Mouse (Mus musculus) urinary bladder, adult 18-20 months (tissue): Measurements from ENCODE around the gene Gm48552.
A peak's percentile ranks its signal among the peaks of the same experiment; 100 is the strongest.

Source experiments
- DNase-seq, 2 experiments: peaks; one replicate each; pipeline ENCODE4 v3.0.0; 2022; ENCODE audit warnings: low spot score in 2 of 2, mixed read lengths in 2 of 2

The Gm48552 gene

DNA sequence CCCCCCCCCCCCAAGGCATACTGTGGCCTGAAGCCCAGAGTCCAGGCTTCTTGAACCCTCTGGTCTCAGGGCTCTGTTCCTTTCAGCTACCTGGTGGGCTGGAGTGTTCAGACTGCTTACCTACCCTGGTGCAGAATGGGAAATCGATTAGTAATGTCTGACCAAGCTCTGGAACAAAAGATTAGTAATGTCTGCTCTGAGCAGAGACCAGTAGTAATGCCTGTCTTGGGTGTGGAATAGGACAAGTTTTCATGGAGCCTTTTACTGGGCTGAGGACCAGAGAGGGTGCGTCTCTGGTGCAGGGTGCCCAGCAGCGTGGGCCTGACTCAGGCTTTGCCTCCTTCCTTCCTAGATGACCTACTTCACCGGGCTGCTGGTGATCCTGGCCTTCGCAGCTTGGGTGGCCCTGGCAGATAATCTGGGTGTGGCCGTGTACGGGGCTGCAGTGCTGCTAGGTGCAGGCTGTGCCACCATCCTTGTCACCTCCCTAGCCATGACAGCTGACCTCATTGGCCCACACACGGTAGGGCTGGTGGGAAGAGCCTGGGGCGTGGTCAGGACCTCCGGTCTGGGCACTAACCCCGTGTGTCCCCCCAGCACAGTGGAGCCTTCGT lies 26.4 kb upstream of the Gm48552 start:
- no peak for DNase-seq

DNA sequence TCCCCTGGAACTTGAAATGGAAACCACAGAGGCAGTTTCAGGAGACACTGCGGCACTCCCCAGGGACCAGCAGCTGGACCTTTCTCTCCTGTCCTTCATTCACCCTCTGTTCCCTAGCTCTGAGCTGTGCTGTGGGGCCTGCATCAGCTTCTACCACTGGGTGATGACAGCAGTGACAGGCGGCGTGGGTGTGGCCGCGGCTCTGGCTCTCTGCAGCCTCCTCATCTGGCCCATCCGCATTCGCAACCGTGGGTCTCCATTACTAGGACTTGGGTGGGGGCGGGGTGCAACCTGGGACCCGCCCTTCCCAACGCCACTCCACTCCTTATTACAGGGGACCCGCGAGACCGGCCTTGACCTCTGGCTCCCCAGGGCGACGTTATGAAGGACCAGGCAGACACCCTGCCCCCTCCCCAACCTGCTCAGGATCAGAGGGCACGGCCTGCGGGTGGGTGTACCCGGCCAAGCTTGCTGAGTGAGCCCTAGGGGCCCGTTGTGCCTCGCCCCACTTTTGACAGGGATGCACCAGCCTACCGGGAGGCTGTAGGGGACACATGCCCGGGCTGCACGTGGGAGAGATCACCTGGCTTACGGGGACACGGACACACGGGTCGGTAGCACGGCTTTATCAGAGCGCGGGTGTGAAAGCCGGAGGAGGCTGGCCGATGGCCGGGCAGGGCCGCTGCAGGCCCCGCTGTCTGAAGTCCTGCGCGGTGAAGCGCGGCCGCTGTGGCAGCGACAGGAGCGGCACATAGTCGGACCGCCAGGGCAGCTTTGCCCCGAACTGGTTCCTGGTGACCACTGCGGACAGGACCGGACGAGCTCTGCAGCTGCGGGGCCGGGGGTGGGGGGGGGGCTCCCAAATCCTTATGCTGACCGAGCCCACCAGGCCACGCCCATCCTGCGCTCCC lies 25.1 kb upstream of the Gm48552 start:
- no peak for DNase-seq

DNA sequence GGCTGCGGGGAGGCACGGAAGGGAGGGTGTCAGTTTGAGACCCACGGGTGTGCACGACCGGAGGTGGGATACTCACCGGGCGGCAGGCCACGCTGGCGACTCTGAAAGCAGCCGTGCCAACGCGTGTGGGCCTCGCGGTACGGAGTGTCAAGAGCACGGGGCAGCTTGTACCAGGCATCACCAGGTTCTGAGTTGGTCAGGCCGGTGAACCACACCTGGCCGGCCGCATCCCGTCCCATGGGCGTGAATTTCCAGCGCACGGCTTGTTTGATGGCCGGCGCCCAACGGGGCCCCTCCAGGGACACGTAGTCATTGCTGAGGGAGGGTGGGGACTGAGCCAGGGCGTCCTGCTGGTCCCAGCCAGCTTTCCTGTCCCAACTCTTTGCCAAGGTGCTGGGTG lies 24.1 kb upstream of the Gm48552 start:
- no peak for DNase-seq

DNA sequence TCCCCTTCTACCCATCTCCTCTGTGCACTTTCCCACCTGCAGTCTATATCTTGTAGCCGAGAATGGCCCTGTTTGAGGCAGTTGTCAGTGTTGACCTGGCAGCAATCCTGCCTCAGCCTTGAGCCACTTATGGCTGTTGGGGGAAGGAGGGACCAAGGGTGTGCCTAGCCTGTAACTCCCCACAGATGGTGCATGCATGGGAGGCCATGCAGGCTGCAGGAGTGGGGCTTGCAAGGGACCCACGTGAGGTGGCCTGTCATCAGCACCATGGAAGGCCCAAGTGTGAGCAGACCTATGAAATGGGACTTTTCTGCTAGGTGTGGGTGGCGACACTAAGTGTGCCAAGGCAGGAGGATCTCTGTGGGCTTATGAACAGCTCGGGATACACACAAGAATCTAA lies 23.7 kb upstream of the Gm48552 start:
- DNase-seq: no peak

DNA sequence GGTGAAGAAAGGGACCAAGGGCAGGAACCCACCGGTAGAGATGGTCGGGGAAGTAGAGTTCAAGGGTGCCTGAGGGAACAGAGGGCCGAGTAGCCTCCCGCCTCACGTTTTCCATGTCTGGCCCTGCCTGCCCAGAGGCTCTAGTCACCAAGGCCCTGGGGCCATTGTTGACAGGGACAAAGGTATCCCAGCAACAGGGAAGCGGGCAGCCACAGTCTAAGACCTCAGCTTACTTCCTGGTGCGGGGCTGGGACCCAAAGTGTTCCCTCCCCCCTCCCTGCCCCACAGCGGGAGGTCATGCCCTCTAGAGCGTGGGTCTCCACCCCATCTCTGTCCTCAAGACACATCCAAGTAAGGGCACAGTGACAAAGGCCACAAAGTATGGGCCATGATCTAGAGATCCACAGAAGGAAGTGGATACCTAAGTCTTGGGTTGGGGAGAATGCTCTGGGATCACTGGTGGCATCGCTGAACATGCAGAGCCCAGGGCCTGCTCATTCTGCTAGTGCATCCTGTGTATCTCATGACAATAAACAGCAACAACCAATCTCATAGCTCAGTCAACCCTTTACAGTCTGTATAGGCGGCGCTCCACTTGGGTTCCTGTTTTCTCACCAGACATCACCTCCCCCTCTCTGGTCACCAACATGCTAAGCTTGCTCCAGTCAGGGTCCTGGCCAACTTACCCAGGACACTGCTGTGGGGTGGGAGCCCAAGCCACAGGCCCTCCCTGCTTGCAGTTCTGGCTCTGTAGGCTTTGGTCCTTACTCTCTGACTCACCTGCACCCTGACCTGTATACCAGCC lies 22.9 kb upstream of the Gm48552 start, which contains the start of gene 4930404N11Rik:
4930404N11Rik (minus strand) TSS at position 145 of the 805 bp plus-strand sequence.
- no peak for DNase-seq

DNA sequence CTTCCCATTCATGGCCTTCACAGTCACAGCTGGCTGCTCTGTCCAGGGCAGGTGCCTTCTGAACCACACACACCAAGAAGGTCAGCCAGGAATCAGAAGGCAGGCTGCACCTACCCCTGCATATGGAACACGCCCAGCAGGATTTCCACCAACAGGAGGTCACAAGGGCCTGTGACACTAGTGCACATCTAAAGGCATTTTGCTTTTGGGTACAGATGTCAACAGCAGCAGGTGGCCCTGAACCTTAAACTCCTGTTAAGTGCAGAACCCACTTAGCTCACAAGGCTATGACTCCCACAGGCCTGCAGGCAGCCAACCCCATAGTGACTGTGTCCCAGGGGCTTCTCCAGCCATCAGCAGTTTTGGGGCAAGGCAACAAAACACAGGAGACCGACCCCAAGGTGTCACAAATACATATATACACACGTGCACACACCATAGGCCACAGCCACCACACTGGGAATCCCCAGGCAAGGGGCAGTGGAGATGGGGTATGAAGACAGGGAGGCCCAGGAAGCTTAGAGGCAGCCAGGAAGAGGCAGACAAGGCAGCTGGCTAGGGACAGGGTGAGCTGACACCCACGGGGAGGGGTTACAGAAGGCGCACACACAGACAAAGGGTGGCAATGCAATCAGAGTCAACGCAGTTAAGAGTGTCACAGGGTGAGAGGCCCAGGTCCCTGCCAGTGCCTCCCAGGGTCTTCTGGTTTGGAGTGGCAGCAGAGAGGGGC lies 22.2 kb upstream of the Gm48552 start:
- DNase-seq: no peak

DNA sequence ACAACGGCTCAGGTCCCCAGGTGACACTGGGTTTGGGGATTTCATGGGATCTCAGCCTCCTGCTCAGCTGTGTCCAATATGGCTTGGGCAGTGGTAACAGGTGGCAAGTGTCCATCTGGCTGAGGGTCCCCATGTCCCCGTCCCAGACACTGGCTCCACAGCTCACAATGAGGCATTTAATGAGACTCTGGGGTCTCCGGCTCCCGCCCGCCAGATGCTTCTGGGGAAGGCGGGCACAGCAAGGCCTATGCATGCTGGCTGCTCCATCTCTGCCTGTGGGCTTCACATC lies 21.7 kb upstream of the Gm48552 start:
- DNase-seq: no peak

DNA sequence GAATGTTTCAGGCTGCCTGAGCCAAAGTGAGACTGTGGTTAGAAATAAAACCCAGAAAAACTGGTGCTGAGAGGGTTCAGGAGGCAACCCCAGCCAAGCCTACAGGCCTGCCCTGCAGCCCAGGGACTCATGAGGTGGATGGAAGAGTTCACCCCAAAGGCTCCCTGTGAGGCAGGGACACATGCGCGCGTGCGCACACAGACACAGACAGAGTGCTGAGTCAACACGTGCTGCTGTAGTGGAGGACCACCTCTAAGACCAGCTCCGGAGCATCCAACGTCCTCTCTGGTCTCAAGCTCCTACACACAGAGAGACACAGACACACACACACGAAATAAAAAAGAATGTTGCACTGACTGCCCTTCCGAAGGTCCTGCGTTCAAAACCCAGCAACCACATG lies 13.5 kb upstream of the Gm48552 start:
- no peak for DNase-seq

DNA sequence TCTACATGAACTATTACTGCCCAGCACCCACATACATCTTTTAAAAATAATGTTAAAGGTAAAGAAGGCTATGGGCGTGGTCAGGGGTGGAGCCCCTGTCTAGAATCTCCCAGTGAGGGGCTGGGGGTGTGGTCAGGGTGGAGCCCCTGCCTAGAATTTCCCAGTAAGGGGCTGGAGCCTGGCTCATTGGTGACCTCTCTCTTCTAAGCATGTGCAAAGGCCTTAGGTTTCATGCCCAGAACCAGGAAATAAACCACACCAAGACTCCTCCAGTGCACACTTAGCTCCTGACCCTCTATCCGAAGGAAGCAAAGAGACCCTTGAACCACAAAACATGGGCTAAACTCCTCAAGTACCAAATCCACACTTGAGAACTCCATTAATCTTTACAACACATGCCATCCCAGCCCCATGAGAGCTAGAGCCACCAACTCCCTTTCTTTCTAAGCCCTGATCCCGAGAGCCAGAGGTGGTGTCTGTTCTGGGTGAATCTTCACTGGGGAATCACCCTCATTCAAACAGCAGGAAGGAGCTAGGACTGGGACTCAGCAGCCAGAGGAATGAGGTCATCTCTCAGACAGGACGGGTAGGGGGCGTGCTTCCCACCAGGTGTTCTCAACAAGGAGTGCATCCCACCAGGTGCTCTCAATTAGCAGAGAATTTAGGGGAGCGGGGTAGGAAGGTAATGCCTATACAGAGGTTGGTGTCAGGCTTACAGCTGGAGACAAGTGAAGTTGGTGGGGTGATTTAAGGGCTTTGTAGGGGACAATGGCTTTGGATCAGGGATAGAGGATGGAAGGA lies 12.0 kb upstream of the Gm48552 start:
- no peak for DNase-seq

DNA sequence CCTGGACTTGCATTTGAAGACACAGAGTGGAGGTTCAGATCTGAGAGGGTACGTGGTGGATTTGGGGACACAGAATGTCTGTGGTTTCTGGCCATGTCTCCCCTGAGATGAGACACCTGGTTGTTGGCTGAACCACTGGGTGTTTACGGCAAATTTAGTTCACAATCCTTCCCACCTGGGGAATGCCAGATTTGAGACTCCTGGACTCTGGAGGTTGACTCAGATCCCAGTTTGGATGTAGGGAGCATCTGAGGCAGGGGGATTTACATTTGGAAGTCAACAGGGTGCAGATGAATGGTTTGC lies 11.5 kb upstream of the Gm48552 start:
- no peak for DNase-seq

DNA sequence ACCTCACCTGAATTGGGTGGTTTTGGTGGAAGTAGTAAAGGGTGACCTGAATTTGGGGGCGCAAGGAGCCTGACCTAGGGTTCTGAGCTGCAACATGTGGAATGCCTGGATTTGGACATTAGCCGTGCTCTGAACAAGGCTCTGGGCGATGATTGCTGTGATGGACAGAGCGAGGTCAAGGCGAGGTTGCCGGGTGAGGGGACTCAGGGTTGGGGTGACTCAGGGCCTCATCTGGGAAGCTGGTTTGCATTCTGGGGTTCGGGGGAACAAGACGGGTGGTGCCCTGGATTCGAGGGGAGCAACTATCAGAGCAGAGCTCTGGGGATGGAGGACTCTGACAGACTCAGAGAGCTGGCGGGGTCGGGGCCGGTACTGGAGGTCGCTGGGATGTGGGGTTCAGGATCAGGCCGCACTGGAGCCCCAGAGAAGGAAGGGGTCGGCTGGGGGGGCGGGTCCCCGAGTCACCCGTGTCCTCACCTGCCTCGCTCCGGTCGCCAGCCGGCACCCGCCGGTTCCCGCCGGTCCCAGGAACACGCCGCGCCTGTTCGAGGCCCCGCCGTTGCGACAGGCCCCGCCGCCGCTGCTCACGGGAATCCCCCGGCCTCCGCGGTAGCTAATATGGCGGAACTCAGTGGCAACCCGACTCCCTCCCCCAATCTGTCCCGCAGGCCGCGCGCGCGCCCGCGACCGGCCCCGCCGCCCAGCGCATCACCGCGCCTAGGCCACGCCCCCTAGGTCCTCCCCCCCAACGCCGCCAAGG lies 10.8 kb upstream of the Gm48552 start, which contains the start of gene Fzr1:
Fzr1 (minus strand) TSS at position 724 of the 760 bp plus-strand sequence.
- DNase-seq: no peak

DNA sequence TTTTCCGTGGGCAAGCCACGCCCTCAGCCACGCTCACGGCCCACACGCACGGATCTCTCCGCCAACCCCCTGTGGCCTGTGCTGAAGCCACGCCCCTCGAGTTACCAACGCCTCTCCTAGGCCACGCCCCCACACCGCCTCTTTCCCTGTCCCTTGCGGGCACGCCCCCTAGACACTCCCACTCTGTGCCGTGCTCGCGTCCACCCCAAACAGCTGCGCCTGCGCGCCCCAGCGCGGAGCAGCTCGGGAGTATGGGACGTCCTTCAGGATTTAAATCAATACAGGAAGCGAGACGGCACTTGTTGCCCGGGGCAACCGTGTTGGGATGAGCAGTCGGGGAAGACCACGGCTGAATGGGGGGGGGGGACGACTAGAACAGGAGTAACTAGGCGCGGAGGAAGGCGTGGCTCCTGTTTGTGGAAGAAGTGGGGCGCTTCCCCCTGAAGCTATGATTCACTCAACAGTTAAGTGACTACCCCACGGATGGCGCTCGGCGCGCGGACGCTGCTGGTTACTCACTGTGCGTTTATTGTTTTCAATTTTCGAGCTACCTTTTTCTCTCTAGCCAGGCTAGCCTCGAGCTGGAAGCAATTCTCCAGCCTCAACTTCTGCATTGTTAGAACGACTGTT lies 10.1 kb upstream of the Gm48552 start:
- DNase-seq: peak; percentile 100

DNA sequence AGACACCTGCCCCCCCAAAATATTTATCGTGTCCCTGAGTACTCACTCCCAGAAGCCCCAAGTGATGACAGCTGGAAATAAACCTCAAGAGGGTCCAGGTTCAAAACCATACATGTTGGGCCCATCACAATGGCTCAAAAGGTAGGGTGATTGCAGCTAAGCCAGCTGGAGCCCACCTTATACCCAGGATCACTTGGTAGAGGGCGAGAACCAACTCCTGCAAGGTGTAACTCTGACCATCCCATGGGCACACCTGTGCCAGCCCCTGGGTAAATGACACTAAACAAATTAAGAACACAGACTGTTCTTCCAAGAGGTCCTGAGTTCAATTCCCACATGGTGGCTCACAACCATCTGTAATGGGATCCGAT lies 9.6 kb upstream of the Gm48552 start:
- no peak for DNase-seq

DNA sequence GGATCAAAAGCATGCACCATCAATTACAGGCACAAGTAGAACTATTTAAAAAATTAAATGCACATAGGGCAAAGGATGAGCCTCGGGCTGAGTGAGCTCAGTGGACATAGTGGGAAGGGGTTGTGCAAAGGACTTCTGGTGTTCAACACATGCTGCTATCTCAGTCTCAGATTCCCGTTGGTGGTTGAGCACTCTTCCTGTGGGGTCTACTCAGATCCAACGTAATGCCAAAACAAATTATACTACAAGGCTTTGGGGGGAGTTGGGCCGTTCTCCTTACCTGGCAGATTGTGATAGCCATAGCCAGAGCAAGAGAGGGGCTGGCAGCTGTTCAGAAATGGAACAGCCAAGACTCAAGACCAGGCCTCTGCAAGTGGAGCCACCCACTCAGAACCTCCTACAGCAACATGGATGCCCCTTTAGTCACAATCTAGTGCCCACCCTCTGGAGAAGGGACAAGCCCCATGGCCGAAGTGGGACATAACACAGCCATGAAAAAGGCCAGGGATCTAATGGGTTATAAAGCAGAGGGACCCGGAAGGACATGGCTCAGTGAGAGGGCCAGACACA lies 8.9 kb upstream of the Gm48552 start:
- no peak for DNase-seq

DNA sequence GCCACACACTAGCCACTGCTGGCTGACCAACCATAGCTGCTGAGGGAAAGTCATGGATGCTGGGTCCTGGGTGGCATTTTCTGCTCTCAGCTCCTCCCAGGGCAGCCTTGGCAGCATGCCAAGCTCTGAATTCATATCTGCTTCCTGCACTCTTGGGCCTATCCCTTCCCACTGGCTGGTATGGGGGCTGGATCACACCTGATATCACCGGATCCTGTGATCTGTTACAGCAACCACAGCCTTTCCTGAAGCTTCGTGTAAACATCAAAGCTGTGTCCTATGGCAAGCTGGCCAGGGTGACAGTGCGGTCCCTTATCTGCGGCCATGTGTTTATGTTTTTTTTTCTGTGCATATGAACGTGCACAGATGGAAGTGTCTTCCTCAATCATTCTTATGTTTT lies 6.8 kb upstream of the Gm48552 start:
- no peak for DNase-seq

DNA sequence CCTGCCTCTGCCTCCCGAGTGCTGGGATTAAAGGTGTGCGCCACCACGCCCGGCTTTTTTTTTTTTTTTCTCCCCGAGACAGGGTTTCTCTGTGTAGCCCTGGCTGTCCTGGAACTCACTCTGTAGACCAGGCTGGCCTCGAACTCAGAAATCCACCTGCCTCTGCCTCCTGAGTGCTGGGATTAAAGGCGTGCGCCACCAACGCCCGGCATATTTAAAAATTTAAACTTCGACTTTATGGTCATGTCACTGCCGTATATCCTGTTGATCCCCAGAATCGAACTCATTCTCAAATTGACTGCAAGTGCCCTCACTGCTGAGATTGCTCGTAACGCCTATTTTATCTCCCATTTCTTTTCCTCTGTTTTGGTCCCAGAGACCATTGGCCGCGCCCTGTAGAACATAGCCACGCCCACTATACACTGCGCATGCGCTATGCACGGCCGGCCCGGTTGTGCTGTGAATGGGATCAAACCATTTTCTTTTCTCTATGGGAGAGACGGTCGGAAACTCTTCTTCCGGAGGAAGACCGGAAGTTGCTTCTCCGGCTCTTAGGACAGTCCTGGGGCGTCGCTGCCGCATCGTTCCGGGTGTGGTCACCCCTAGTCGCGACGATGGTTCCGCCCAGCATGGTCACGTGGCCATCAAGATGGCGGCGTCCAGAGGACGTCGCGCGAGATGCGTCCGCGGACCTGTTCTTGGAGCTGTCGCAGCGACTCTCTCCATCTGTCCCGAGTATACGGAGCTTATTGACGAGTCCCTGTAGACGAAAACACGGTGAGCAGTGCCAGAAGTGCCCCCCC lies 4.8 kb upstream of the Gm48552 start, which contains the start of the genes Dohh and Gm48551:
Dohh (plus strand) TSS at position 627 of the 803 bp plus-strand sequence.
Gm48551 (plus strand) TSS at position 665 of the 803 bp plus-strand sequence.
- DNase-seq: peak; percentile 98 to 99

DNA sequence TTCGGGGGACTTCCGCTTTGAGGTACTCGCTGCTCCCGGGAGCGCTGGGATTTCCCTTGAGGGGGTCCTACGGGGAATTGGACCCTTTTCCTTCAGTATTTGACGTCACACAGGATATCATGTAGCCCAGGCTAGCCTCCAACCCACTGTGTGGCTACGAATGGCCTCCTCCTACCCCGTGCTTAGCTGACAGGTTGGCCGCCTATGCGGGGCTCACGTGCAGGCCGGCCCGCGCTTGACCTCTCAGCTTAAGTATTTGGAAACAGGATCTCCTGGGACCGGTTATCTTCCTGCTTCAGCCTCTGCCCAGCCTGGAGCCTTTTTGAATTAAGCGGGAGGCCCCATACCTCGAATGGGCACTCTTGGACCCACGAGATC lies 4.2 kb upstream of the Gm48552 start:
- DNase-seq: no peak

DNA sequence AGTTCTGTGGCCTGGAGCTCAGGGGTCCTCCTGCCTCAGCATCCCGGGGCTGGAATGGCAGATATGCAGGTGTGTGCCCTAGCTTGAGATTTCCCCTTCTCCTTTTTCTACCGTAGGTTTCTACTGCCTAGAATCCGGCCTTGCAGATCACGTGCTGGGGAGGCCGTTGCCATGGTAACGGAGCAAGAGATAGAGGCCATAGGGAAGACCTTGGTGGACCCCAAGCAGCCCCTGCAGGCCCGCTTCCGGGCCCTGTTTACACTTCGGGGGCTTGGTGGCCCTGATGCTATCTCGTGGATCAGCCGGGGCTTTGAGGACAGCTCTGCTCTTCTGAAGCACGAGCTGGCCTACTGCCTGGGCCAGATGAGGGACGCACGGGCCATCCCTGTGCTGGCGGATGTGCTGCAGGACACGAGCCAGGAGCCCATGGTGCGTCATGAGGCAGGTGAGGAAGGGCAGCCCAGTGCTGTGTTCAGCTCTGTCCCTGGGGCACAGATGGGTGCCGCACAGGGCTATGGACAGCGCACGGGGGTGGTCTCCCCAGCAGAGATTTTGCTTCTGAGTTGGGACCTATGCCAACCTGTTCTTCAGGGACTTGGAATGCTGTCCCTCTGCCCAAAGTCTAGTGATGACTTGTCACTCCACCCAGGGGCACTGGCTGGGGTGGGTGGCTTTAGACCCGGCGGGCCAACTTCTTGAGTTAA lies 3.0 kb upstream of the Gm48552 start:
- no peak for DNase-seq
